Mouse (Mus musculus) layer of hippocampus, adult 2 months (tissue): Measurements from ENCODE around the gene Ttc23l. TPM values are rescaled to one million over a fixed set of nuclear protein-coding genes. Genes with fewer than 3 reads are reported as not detected.

Source experiments
- DNase-seq, 2 experiments: peaks; one replicate each; pipeline ENCODE4 v3.0.0; 2022; ENCODE audit warnings: low spot score in 2 of 2
- H3K27ac ChIP-seq: fragments of 200-600 bp; 2 replicates; pipeline ENCODE4 v1.8.1; 2022
- H3K4me3 ChIP-seq: fragments of 200-600 bp; 2 replicates; pipeline ENCODE4 v1.8.1; 2022; ENCODE audit warnings: mild to moderate bottlenecking
- CTCF ChIP-seq: fragments of 200-600 bp; conservative IDR thresholded peaks from 2 replicates; pipeline ENCODE4 v1.8.1; 2022; ENCODE audit warnings: antibody characterized with exemption, mild to moderate bottlenecking, moderate library complexity
- total RNA-seq, 2 experiments: library from RNA; stranded (reverse); gene quantifications; 2 replicates each; pipeline ENCODE4 v1.2.3; 2021

Gene Ttc23l
- total RNA-seq, 2 experiments from 2014 or later = not detected

DNA sequence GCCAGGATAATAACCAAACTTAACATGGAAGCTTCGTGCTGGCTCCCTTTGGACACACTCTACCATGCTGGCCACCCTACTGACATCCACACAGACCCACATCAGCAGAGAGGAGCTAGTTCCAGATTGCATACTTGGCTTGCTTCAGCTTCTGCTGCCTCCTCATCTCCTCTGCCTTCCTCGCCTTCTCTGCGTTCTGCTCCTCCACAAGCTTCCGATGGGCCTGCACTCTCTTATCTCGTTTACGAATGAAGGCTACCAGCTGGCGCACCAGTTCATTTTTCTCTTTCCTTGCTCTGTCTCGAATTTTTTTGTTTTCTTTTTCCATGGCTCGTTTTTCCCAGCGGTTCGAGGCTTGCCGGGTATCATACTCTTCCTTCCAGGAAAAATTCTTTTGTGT is 97.5 kb downstream of the Ttc23l start:
- no peak for TF ChIP-seq CTCF
- peak in 1 of 2 experiments; percentile 29 for DNase-seq
- Histone ChIP-seq H3K27ac (no peak overlapping the region), H3K4me3 (no peak overlapping the region)

Other genes starting within 250 kb of the Ttc23l start
- not detected for gene Gm21973, start 233.3 kb downstream of the Ttc23l start, total RNA-seq
- not detected for gene Agxt2, start 200.1 kb downstream of the Ttc23l start, total RNA-seq
- 10 to 100 TPM; 22.2 to 25.6 TPM for gene Dnajc21, start 88.2 kb downstream of the Ttc23l start, total RNA-seq
- gene Brix1, start 72.7 kb downstream of the Ttc23l start, total RNA-seq = 10 to 100 TPM; 18.7 to 20.7 TPM
- gene Rad1, start 72.7 kb downstream of the Ttc23l start, total RNA-seq = 10 to 100 TPM; 11.5 to 14.1 TPM
- 1 to 10 TPM; 4.1 to 4.4 TPM for gene Rai14, start 156.0 kb upstream of the Ttc23l start, total RNA-seq